Mouse (Mus musculus) c-Kit-positive CD71-positive TER-119-positive erythroid progenitor cells, embryonic 14.5 days (primary cell): ENCODE results near the gene Cd276.

Source experiments
- DNase-seq: peaks from one replicate; pipeline ENCODE4 v3.0.0-alpha.2; 2013; ENCODE audit warnings: low spot score

The Cd276 gene

DNA sequence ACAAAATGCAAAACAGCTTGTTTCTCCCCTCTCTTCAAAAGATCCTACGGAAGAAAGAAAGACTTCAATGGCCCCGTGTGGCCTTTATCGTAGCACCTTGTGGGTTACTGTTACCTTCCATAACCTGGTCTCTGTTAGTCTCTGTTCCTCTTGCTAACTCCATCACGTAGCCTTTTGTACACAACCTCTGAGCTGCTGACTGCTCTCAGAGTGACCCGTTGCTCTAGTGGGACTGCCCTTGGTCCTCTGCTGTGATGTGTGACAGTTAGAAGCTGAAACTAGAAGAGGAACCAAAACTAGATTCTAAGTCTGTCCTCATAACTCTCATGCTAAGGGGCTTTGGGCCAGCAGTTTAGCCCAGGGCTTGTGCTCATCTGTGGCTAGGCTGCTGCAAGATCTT lies 44.8 kb downstream of the Cd276 start:
- DNase-seq: no peak

GRCm38 (mm10) chr9:58507216-58508005 lies 47.8 kb downstream of the Cd276 start:
- DNase-seq: no peak

- DNase-seq: no peak
Observed at GRCm38 (mm10) chr9:58500946-58501345, 54.3 kb downstream of the Cd276 start.

GRCm38 (mm10) chr9:58497942-58498341 lies 57.3 kb downstream of the Cd276 start:
- DNase-seq: no peak

GRCm38 (mm10) chr9:58496470-58497182 lies 58.6 kb downstream of the Cd276 start:
- no peak for DNase-seq

GRCm38 (mm10) chr9:58495035-58495434 lies 60.2 kb downstream of the Cd276 start:
- no peak for DNase-seq

GRCm38 (mm10) chr9:58490391-58490790 lies 64.8 kb downstream of the Cd276 start:
- no peak for DNase-seq

DNA sequence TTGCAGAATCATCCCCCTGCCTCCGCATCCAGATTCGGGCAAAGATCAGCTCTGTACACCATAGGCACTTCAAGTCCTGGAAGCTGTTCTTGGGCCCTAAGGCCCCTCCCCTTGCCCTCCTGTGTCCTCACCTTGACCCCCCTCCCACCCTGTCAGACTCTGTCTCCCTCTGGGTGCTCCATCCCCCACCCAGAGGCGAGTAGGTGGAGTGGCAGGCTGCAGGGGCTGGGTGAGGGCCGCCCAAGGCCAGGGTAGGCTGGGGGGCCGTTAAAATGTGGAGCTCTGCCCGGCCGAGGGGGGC lies 65.4 kb downstream of the Cd276 start:
- no peak for DNase-seq

DNA sequence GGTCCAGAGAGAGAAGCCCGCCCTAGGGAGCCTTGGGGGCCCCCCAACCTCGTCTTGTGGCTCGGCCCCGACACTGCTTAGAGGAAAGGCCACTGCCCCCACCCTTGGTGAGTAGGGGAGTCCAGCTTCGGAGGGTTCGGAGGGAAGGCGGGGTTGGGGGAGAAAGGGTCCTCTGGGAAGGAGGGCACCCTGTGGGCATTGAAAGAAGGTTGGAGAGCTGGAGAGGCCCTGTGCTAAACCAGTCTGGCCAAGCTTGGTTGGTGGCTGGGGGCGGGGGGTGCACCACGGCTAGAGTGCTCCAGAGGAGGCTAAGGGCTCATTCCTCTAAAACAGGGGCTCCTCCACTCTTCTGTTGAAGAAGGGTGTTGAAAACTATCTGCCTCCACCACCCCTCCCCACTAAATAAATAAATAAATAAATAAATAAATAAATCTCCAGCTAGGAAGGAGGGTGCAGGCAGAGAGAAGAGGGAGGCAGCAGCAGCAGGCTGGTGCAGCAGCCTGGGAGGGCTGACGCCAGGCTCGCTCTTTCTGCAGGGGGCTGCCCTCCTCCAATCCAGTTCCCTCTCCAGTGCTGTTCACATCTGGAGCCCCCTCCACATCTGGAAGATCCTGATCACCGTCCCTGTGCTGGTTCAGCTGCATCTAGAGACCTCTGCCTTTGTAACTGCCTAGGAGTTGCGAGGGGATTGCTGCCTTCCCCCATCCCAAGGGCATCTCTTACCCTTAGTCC lies 65.9 kb downstream of the Cd276 start:
- DNase-seq: no peak

- no peak for DNase-seq
Observed at GRCm38 (mm10) chr9:58487851-58488801, 67.1 kb downstream of the Cd276 start, which contains the start of gene Insyn1. Insyn1 (plus strand) TSS chr9:58488603.

DNA sequence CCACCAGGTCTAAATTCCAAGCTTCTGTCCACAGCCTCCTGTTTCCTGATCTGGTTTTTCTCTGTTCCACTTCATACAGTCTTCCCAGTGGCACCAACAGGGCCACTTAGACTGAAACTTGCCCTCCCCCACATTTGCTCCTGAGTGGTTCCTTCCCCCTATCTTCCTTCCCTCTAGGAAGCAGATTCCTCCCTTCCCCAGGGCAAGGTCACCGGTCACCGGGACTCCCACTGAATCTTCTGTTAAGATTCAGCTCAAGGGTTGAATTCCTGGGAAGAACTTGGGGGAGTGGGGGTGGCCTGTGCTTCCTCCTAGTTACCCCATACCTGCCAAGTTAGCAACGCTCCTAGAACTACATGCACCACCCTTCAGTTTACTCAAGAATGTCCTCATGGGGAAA lies 68.2 kb downstream of the Cd276 start:
- DNase-seq: no peak
